Mouse (Mus musculus) cerebellum, postnatal 25 days (tissue): ENCODE results near the gene Zfp580.
"Not testable (repeated sequence)": the region's sequence is repeated elsewhere in the genome, so short reads cannot be mapped to it uniquely, and the experiment has no call there.

Experiments used
- DNase-seq, 2 experiments: peaks; one replicate each; pipeline ENCODE4 v3.0.0; 2021; ENCODE audit warnings: mixed read lengths in 2 of 2

Zfp580 gene

DNA sequence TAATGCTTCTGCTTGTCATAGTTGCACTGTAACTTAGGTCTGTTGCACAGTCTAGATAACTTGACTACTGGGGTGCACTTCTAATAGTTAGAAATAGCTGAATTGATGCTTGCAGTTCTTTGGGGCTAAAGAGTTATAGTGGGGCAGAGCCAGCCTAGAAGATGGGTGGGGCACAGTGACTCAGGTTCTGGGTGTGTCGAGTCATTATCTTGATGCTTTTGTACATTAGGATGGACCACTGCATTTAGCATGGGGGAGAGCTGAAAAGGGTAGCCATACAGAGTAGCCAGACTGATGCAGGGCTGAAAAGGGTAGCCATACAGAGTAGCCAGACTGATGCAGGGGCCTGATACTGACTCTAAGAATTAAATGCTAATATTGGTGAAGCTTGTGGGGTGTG, 22.2 kb downstream of the Zfp580 start:
- DNase-seq = no peak

DNA sequence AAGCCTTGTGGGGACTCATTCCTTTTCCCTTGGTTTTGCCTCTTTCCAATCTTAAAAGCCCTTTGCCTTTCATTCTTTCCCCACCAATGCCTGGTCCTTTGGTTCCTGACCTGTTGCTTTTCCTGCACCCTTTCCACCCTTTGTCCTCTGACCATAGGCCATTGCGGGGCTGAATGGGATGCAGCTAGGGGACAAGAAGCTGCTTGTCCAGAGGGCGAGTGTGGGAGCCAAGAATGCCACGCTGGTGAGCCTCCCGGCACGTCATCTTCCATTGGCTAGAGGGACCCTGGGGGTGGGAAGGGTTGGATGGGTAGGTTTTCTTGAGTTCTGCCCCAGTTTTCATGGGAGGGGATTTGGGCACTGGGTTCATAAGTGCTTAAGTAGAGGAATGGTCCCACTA, 23.6 kb downstream of the Zfp580 start:
- DNase-seq = no peak

DNA sequence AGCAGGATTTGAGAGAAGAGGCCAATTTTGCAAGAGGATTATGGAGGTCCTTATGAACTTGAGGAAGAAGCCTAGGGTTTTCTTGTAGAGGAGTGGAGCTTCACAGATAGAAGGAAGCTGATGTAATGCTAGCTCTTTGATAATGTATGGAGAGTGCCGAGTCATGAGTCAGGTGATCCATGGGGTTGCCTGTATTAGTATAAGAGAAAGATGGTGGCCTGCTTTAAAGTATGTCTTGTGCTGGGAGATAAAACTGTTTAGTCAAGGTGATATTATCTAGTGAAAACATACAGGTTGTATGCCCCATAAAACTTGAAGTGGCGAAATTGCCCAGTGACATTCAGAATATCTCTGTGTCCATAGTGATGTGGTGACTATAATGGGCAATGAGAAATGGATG, 25.6 kb downstream of the Zfp580 start:
- DNase-seq = no peak

DNA sequence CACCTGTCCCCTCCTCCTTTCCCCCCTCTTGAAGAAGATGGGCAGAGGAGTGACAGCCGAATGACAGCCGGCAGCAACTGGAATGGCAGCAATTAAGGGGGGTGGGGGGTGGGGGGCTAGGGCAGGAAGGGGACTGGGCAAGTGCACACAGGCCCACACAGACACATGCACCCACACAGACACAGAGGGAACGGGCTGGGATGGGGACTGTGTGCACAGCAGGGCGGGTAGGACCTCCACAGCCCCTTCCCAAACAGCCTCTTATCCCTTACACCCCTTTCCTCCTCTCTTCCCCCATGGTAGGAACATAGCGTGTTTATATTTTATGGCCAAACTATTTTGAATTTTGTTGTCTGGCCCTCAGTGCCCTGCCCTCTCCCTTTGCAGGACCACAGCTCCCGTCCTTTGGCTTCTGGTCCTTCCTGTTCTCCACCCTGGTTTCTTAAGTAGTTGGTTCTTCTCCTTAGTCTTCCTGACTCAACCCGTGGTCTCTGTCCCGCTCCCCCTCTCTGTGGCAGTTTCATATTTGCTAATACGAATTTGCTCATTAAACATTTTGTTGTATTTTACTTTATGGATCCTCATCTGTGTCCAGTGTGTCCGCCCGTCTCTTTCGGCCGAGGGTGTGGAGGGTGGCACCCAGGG, 28.1 kb downstream of the Zfp580 start:
- not testable (repeated sequence) for DNase-seq

DNA sequence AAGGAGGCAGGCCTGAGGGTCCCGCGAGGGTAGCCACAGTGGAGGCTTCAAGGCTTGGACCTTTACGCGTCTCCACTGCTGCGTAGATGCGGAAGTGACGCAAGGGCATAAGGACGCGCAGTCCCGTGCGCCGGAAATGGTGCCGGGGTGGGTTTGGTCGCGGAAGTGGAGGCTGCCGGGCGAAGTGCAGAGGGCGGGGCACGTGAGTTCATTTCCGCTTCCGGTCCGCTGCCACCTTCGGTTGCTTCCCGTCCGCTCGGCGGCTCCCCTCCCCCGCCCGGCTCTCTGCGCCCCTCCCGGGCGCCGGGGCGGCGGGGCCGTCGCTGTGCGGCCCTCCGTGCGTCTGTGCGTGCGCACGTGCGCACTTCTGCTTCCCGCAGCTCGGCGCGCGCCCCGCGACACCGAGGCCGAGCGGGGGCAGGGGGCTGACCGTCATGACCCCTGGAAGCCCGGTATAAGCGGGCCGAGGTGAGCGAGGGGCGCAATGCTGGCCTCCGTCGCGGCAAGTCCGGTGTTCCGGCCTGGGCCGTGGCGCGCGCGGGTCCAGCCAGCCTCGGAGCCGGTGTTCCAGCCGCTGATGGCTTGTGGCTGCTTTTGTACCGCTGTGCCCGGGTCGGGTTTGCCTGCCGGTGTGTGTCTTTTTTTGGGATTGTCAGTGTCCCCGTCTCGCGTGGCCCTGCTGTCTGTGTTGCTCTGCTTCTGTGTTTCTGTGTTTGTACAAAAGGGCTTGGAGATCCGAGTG, 28.8 kb downstream of the Zfp580 start, which contains the start of gene Epn1:
Gene Epn1 (plus strand): TSS at position 226 of the 742 bp plus-strand sequence.
- DNase-seq = peak; percentile 98 to 99

DNA sequence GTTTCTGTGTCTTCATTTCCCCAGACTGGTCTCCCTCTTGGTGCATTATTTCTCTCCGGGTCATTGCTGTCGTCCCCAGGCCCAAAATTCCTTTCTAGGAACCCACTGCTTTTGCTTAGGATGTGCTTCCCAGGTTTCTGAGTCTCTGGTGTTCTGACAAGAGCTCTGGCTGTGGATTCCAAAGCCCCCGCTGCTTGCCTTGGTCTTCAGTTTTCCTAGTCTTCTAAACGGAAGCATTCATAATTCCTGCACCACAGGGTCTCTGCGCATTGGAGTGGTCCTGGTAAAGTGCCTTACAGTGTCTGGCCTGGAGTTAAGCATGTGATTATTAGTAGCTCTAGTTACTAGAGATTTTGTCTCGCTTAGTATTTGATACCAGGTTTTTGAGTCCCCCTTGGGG, 29.5 kb downstream of the Zfp580 start:
- DNase-seq = no peak

DNA sequence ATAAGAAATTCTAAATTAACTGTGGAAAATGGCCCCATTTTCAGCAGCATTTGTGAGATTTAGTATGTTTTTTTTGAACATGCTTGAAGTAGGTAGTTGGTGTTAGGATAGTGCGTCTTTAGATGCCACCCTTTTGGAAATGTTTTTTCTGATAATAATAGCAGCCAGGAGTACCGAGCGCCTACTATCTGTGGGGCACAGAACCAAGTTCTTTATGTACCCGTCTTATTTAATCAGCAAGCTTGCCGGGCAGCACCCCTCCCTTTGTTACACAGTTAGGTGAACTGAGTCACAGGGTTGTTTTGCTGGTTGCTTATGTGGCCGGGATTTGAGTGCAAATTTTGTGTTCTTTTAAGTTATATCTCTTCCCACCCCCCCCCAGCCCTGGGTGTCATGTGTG, 29.9 kb downstream of the Zfp580 start:
- no peak for DNase-seq

DNA sequence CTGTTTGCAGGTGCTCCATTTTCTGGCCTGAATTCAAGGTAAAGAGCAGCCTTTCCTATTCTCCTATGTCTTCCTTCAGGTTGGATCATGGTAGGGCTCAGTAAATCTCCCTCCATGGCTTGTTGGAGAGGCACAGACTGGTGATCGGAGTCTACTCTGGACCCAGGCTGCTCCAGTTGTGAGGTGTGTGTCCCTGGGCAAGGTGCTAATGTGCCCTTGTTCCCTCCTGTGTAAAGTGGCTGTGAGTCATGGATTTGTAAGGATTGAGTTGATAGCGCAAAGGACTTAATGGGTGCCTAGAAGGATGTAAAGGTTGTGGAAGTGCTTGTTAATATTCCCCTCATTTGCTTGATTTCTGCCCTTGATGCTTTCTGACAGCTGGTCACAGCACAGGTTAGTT, 30.6 kb downstream of the Zfp580 start:
- no peak for DNase-seq

DNA sequence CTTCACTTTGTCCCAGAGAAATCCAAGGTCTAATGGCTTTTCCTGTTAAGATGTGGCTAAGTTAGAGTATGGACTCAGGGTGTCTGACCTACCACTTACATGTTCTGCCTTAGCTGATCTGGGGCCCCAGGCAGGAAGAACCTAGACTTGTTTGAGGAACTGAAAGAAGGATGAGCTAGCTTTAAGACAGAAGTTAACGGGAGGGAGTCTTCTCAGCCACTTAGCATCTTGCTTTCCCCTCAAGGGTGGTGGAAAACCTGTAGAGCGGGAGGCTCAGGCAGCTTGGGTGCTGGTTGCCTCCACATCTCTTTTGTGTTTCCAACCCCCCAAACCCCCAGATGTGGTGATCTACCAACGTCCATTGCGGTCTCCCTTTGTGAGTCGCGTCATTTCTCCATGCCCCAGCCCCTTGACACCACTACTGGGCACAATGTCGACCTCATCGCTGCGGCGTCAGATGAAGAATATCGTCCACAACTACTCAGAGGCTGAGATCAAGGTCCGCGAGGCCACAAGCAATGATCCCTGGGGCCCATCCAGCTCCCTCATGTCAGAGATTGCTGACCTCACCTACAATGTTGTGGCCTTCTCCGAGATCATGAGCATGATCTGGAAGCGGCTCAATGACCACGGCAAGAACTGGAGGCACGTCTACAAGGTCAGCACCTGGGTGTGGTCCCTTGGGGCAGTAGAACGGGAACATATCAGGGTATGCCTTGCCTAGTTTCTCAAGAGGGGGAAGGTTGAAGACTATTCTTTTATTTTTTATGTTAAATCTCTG, 32.2 kb downstream of the Zfp580 start:
- no peak for DNase-seq

DNA sequence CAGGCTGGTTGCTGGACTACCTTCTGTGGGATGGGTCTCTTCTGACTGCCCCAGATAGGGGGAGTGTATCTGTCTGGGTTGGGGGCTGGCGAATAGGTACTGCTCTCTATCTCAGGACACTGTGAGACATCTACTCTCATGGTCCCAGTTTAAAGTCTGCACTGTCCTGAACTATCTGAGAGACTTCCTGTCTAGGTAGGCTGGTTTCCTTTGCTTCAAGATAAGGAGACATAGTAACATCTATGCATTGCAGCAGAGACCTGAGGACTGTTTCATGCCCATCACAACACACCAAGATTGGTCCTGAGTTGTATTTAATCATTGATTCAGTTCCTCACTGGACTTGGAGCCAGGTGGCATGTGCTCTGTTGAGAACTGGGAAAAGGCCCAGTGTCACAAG, 34.2 kb downstream of the Zfp580 start:
- no peak for DNase-seq

DNA sequence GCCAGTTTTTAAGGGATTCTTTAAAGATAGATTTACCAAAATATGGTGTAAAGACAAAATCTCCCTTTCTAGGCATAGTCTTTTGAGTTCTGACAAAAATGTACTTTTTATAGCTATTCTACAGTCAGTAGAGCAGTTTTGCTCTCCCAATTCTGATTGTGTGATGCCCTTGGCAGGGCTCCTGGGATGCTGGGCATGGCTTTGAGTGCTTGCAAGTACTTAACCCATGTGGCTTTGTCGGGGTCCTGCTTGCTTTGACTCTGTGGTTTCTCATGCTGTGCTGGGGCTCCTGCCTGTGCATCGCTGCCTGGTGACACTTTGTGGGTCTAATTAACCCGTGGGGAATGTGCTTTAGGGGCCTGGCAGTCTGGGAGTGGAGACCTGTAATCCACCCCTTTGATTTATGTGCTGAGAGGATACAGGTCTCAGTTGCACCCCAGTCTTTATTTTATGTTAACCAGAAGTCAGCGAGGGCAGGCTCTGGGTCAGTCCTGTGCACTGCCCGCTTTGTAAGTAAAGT, 35.6 kb downstream of the Zfp580 start:
- no peak for DNase-seq

DNA sequence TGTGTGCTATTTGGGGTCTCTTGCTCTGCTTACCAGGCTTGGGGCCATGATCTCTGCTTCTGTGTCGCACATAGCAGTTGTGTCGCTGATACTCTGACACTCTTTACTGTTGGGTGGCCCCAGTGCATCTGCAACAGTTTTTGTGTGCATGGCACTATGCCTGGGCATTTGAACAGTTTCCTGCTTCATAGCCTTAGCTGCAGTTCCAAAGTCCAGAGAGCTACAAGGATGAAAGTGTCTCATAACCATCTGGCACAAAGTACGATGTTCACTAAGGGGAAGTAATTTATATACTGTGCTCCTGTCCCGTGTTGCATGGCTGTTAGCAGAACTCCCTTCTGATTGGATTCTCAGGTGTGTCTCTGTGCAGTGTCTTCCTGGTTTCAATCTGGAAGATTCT, 36.5 kb downstream of the Zfp580 start:
- DNase-seq = no peak

DNA sequence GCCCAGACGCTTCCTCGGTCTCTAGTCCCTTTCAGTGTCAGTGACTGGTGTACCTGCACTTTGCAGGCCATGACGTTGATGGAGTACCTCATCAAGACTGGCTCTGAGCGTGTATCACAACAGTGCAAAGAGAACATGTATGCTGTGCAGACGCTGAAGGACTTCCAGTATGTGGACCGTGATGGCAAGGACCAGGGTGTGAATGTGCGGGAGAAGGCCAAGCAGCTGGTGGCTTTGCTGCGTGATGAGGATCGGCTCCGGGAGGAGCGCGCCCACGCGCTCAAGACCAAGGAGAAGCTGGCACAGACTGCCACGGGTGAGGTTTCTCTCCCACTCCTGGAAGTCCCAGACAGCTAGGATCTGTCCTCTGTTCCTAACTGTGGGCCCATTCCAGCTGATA, 38.5 kb downstream of the Zfp580 start:
- no peak for DNase-seq

DNA sequence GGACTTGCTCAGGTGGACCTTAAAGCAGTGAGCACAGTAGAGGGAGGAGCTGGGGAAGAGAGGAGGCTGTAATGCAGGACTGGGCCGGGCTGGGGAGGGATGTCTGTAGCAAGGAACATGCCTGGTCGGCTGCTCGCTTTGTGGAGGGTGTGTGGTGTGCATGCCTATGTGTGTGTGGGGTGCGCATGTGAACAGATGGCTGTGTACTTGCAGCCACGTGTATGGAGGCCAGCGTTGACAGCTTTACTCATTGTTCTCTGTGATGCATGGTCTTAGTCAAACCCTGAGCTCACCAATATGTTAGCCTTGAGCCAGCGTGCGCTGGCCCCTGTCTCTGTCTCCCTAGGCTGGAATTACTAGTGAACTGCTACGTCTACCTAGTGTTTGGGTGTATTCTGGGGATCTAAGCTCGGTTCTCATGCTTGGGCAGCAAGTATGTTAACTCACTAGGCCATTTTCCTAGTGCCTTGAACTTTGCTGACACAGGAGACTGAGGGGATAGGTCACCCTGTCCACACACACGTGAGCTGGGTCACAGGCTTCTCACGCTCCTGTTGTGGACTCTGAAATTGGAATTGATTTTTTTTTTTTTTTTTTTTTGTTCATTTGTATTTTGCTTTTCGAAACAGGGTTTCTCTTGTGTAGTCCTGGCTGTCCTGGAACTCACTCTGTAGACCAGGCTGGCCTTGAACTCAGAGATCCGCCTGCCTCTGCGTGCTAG, 39.8 kb downstream of the Zfp580 start:
- no peak for DNase-seq

DNA sequence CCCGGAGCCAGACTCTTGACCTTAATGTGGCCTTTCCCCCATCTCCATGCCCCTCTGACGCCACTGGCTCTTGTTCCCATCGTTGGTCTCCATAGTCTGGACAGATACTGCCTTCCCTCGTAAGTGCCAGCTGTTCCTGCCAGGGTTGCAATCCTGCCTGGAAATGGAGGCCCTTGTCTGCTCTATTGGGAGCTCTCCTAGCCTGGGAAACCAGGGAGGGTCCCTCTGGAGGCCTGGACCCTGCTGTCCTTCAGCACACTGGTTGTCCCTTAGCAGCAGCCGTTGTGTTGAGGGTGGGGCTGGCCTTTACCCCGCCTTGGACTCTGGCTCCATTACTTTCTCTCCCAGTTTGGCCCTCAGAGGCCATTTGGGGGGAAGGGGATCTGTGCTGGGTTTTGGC, 41.0 kb downstream of the Zfp580 start:
- no peak for DNase-seq

DNA sequence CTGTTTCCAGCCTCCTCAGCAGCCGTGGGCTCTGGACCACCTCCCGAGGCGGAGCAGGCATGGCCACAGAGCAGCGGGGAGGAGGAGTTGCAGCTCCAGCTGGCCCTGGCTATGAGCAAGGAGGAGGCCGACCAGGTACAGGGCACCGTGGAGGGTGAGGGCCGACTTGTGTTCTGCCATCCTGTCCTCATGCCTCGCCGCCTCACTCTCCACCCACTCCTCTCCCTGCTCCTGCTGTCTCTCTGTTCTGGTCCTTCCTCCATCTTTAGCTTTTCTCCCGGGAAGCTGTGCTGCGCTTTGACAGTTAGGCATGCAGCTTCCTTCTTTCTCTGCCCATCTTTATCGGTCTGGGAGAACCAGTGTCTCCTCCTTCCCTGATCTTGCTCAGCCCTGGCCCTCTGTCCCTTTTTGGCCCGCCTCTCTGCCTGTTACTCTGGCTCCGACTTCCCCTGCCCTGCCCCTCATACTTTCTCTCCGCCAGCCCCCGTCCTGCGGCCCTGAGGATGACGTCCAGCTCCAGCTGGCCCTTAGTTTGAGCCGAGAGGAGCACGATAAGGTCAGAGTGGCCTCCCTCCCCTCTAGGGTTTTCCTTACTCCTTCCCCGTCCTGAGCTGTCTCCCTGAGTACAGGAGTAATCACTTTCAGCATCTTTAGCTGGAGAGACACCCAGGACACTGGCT, 41.6 kb downstream of the Zfp580 start:
- DNase-seq = no peak

DNA sequence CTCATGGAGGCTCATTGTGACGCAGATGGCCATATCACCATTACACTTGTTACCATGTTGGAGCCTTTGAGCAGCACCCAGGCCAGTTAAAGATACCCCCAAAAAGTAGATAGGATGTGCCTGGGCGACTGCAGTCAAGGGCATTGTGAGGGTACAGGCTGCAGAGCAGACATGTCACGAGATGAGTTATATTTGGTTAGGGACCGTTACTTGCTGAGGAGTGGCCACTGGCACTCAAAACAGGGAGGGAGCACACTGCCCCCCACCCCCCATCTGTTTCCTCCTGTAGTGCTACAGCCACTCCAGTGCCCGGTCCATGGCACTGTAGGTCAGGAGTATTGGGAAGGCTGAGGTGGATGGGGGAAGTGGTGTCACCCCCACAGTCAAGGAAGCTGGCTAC, 47.4 kb downstream of the Zfp580 start:
- DNase-seq = no peak

DNA sequence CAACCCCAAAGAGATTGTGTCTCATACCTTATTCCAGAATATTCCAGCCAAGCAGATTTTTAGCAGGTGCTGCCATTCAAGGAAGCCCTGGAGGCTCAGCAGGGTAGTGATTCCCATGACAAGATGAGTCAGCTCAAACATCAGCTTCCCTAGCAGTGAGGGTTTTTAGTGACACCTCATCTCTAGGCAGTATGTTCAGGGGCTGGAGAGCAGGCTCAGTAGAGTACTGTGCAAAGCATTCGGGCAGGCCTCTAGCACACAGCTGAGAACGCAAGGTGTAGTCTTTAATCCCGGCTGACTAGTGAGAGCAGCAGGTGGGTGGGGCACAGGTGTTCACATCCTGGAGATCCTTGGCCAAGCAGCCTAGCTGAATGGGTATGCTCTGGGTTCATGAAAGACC, 48.5 kb downstream of the Zfp580 start:
- no peak for DNase-seq

DNA sequence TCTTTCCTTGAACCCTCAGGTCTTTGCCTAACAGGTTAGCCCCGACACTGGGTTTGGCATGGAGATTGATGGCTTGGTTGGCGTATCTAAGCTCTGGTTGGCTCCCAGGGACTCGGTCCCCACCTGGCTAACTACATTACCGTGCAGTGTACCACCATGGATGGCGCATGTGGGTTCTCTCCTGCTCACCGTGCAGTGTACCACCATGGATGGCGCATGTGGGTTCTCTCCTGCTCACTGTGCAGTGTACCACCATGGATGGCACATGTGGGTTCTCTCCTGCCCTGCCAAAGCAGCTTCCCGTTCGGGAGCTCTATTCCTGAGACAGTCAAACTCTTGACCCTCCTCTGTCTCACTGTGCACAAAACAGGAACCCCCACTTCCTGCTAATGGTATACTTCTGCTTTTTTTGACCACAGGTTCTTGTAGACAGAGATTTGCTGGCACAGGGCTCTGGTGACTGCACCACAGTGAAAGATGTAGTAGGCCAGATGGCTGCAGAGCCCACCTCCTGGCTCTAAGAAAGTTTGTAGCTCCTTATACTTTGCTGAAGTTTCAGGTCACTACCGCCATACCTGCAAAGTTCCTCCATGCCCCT, 49.8 kb downstream of the Zfp580 start:
- no peak for DNase-seq

DNA sequence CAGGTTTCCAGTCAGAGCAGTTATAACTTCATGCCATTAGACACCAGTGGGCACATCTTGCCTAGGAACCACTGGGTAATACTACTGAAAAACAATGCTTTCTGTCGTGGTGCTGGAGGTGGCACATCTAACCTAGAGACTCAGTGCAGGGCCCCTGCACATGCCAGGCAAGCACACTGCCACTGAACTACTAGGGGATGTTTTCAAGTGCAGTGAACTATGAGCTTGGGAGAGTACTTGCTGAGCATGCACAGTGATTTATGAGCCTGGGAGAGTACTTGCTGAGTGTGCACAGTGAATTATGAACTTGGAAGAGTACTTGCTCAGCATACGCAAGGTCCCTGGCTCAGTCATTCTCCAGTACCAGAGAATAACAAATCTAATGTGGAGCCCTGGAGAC, 51.2 kb downstream of the Zfp580 start:
- no peak for DNase-seq
